Mouse (Mus musculus): ENCODE results near the gene Rasa2.
"Not testable (repeated sequence)": the region's sequence is repeated elsewhere in the genome, so short reads cannot be mapped to it uniquely, and the experiment has no call there.

The Rasa2 gene

DNA sequence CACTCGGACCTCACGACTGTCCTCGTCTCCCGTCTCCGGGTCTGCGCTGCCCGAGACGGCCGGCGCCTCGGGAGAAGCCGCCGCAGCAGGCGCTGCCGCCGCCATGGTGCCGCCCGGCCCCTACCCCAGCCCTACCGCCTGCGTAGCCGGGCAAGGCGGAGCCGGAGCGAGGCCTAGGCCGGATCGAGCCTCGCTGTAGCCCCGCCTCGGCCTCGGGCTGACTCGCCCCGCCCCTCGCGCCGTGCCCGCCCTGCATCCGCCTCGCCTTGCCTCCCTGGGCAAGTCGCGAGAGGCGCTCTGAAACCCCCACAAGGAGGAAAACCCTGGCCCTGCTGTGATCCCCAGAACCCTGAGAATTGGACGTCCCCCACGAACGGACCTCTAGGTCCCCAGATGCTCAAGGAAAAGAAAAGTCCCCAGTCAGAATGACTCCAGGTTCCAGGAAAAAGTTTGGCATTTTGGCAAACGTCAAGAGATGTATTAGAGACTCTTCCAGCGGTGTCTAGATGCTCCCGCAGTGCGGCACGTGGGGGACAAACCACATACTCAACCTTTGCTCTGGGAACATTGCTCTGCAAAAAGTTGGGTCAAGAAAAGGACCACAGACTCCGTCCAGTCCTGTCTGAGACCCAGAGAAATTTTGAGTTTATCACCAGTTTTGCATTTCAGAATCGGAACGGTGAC lies at the start of gene Rasa2:
Gene Rasa2, minus strand, starts transcription at position 229 of the 684 bp plus-strand sequence.
- peak; percentile 77 for DNase-seq (ENCODE audit: low read depth, low spot score)

DNA sequence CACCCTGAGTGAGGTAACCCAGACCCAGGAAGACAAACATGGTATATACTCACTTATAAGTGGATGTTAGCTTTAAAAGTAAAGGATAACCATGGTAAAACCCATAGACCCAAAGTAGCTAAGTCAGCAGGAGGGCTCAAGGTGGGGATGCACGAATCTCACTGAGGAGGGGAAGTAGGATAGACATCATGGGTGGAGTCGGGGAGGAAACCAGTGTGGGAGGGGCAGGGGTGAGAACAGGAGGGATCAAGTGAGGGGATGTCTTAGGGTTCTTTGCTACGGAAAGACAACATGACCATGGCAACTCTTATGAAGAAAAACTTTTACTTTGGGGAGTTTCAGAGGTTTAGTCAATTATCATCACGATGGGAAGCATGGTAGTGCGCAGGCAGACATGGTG lies 47.2 kb upstream of the Rasa2 start:
- no peak for DNase-seq (ENCODE audit: low read depth, low spot score)

DNA sequence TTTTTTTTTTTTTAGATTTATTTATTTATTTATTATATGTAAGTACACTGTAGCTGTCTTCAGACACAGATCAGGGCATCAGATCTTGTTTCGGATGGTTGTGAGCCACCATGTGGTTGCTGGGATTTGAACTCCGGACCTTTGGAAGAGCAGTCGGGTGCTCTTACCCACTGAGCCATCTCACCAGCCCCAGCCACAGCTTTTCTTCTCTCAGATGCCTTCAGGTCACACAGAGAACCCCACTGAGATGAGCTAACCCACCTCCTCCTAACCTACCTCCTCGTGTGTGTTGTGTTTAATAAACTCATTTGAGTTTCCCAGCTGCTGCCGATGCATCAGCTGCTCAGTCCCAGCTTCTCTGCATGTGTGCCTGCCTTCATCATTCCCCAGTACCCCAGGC lies 46.3 kb upstream of the Rasa2 start:
- DNase-seq (ENCODE audit: low read depth, low spot score) = not testable (repeated sequence)

DNA sequence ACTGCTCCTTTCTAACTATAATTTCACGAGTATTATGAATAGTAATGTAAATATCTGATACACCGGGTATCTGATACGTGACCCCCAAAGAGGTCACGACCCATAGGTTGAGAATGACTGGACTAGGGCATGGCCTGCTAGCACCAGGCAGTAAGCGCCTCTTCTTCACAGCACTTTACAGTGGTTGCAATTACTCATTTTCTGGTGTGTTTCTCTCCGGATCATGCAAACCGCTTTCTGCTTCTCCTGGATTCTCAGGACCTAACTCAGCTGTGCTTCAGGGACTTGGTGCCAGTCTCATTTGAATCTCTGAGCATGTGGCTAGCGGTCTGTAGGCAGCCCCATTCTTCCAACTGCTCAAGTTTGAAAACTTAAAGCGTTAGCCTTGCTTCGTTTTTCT lies 45.3 kb upstream of the Rasa2 start:
- DNase-seq (ENCODE audit: low read depth, low spot score) = no peak

DNA sequence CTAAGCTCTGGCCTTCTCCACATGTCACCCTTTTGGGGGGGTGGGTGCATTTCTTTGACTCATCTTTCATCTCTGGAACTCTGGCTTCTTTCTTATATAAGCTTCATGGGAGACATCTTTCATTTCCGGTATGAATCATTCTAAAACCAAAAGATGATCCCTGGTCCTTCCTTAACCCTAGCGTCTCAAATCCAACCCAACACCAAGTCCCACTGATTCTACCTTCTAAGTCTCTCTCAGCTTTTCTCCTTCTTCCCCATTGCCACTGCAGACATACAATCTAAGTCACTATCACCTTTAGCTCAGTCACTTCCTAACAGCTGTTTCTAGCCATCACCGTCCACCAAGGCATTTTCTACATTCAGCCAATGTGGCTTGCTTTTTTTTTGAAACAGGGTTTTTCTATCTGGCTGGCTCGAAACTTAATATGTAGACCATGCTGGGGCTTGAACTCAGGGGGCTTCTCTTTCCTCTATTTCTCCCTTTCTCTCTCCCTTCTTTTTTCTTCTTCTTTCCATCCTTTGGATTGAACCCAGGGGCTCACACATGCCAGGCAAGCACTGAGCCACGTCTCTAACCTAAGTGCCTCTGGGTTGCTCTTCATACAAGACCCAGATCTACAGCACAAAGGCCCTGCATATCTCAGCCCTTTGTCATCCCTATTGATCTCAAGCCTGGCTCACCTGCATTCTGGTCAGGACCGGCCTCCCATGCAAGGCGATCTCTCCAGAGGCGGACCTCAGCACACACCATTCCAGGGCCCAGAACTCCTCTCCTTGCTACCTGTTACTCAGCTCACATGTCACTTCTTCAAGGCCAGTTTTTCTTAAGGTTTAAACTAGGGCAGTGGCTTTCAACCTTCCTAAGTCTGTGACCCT lies 44.6 kb upstream of the Rasa2 start:
- no peak for DNase-seq (ENCODE audit: low read depth, low spot score)

DNA sequence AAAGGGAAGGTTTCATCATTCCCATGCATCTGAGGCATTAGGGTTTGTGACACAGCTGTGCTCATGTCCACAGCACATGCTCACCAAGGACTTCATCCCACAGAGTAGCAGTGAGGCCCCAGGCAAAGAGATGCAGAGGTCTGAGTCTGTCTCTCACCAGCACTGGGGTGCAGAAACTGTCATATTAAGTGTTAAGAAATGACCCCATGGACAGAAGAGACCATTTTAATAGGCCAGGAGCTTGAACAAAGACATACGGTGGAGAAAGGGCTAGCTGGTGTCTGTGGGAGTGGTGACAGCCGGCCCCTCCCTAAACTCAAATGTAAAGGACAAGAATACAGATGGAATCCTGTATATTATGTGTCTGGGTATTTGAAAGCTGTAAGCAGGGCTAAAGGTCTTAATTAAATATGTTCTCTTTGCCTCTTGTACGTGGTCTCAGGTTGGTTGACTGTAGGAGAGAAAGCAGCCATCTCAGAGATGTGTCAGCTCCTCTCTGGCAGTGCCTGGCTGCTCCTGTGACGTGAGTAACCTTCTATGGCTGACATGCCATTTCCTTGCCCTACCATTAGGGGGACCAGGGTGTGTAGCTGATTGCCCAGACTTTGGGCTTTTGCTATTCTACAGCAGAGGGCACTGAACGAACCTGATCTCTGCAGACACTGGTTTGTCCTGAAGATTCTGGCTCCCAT lies 43.8 kb upstream of the Rasa2 start:
- DNase-seq (ENCODE audit: low read depth, low spot score) = peak; percentile 70

DNA sequence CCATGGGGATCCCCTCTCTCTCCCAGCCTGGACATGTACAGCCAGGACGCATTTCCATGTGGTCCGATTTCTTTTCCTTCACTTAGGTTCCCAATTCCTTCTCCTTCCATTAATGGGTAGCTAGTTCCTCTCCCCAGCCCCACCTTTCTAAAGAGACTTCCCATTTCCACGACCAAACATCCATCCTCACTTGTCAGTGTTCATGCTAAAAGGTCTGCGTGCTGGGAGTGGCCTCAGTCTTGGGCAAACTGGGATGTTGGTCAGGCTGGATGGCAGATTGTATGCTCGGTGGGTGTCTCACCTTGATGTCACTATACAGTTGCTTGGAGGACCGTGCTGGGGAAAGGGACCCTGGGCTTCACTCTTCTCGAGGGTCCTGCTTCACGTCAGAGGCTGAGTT lies 42.9 kb upstream of the Rasa2 start:
- DNase-seq (ENCODE audit: low read depth, low spot score) = no peak

DNA sequence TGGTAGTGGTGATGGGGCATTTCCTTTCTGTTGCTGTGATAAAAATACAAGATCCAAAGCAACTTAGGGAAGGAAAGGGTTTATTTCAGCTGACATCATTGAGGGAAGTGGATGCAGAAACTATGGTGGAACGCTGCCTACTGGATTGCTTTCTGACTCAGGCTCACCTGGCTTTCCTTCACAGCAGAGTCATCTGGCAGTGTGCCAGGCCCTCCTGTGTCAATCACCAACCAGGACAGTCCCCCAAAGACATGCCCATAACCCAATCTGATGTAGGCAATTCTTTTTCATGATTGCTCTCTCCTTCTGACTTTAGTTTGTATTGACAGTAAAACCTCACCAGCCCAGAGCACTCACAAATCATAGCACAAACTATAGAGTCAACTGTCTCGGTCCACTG lies 41.0 kb upstream of the Rasa2 start:
- no peak for DNase-seq (ENCODE audit: low read depth, low spot score)

DNA sequence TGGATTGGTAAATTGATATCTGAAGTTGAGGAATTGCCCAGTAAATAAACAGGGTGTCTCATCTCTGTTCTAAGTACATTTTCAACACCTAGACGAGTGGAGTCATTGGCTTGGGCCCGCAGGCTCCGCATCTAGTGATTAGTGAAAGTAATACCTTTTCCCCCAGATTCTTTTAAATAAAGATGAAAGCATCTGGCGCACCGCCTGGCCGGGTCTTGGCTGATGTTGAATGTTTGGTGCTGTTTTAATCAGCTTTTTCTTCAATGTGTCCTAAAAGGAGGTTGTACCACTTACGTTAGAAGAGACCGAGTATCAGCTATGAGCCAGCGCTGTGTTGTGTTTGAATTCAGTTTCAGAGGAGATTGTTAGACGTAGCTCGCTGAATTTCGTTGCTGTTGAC lies 39.8 kb upstream of the Rasa2 start:
- no peak for DNase-seq (ENCODE audit: low read depth, low spot score)

DNA sequence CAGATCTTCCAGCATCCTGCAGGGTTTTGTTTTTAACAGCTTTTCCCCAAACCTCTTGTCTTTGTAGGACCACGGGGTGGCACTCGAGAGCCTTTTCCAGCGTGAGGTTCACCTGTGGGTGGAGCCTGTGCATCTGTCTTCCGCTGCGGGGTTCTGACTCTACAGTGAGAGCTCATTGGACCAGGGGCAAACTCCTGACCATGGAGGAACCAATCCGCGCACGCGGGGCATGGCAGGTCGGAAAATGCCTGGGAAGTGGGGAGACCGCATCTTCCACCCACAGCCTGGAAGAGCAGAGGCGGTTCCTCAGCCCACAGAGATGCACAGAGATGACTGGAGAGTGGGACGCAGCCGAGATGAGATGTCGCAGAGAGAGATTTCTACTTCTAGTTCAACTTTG lies 38.5 kb upstream of the Rasa2 start:
- peak; percentile 94 for DNase-seq (ENCODE audit: low read depth, low spot score)

DNA sequence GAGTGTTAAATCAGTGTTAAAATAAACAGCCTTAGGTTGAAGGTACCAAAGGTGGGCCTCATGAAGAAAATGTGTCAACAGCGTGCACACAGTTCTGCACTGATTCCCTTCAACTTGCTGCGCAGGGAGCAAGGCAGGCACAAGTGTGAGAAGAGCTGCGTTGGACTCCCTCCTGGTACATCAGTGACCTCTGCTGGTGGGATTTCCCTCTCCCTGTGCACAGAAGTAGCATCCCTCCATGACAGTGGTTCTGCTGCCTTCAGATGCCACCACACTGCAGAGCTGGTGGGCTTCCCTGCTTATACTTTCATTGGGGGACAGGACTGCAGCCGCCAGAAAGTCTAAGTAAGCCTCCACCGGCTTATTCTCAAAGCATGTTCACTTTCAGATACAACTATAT lies 37.2 kb upstream of the Rasa2 start:
- DNase-seq (ENCODE audit: low read depth, low spot score) = no peak

DNA sequence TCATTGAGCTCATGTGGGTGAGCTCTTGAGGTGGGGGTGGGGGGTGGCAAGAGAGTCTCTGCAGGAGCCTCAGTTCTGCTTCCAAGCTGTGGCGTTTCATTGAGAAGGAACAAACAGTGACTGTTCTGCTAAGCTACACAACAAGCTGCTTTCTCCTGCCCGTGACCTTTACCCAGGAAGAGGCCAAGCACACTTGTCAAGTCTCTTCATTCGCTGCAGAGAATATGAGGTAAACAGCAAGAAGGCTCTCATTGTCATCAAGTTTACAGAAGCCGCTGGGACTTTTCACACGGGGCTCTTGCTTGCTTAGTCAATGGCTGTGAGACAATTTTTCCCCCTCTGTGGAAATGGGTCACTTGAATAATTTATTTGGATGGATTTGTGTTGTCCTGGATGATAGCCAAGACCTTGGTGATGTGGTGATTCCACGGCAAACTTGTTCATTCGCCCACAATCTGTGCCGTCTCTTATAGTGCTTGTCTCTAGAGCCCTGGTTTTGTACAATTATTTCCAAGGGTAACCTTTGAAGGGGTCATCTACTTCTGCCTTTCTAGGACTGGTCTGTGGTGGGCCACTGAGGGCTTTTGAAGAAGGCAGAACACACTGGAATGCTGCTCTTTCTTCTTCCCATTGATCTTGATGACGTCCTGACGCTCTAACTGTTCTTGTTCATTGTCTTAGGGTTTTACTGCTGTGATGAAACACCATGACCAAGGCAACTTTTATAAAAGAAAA lies 29.3 kb upstream of the Rasa2 start:
- DNase-seq (ENCODE audit: low read depth, low spot score) = no peak

DNA sequence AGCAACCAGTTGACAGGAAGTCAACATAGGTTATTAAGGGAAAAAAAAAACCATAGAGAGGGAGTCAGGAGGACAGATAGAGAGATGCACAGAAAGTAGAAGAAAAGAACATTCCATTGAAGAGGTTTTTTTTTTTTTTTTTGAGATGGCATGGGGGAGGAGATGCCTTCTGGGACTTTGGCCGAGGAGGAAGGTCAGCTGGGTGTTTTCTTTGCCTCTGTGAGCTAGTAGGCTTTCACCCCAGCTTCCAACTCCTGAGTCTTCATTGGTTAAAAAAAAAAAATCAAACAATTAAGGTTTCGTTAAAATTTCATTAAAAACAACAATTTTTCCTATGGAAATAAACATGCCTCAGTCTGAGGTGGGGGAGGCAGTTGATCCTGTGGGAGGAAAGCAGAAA lies 28.4 kb upstream of the Rasa2 start:
- DNase-seq (ENCODE audit: low read depth, low spot score) = no peak

DNA sequence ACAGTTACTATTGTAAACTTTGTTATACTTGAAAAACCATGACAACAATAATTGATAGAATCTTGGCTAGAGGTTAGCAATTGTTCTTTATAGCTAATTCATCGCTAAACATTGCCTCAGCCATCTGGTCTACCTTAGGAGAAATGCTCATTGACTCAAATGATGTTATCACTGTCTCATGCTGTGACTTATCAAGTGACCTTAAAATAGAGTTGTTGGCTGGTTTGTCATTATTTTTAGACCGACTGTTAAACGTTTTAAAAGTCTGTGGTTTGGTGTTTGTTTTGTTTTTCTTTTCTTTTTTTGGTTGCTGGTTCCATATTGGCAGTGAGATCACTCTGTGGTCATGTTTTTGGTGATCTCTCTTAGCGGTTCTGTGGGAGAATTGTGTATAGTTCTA lies 22.1 kb upstream of the Rasa2 start:
- DNase-seq (ENCODE audit: low read depth, low spot score) = no peak

DNA sequence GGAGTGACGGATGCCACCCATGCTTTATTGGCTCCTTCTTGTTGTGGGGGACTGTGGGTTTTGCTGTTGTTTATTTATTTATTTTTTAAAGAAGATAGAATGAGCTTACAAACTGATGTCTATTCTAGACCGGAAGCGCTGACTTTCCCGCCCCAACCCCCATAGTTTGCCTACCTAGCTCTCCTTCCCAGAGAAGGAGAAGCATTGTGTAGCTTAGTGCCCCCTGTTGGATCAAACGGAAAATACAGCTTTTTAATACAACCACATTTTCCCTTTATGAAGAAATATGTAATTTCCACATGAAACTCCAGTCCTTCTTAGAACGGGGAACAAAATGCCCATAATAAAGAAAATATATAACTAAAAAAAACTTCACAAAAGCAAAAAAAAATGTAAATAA lies 21.3 kb upstream of the Rasa2 start:
- DNase-seq (ENCODE audit: low read depth, low spot score) = no peak

DNA sequence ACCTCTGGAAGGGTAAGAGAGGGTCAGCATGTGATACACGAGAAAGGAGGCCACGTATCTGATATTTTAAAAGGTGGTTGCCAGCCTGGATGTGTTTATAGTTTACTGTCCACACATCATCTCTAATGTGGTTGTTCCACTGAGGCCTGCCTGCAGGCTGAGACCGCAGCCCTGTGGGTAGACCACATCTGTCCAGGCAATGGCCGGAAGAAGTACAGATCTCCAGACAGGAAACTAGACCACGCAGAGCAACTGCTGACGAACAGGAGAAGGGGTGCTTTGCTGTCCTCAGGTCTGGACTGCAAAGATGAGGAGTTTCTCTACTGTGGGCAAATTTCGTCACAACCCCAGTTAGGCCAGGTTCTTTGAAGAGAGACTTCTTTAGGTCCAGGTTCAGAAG lies 19.4 kb upstream of the Rasa2 start:
- no peak for DNase-seq (ENCODE audit: low read depth, low spot score)

DNA sequence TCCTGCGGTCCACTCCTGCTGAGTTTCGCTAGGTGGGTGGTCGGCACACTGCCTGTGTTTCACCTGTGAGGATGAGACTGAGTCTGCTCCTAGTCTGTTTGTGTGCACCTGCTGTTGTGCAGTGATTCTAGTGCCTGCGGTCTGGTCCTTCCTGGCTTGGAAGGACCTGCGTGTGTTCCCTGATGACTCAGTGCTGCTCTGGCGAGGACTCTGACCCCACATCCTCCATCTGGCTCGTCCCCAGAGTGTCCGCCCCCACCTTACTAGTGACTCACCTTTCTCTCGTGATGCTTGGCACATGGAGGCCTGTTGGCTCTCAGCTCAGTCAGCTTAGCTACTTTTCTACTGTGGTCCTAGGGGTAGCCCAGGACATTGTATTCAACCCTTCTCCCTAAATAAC lies 18.5 kb upstream of the Rasa2 start:
- no peak for DNase-seq (ENCODE audit: low read depth, low spot score)

DNA sequence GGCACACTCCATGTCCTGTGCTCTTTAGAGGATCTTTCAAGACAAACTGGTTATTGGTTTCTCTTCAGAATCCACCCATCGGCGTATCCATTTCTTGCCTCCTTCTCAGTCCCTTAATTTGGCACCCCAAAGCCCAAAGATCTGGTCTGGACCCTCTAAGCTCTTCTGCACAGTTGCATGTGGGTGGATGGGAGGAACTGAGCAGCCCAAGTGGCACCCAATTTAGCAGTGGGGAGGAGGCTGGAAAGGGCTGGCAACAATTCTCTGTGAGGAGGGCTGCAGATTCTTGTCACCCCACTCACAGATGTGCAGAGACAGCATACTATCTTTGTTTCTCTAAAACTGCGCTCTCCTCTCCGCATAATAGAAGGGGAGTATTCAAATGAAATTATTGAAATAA lies 17.9 kb upstream of the Rasa2 start:
- no peak for DNase-seq (ENCODE audit: low read depth, low spot score)

DNA sequence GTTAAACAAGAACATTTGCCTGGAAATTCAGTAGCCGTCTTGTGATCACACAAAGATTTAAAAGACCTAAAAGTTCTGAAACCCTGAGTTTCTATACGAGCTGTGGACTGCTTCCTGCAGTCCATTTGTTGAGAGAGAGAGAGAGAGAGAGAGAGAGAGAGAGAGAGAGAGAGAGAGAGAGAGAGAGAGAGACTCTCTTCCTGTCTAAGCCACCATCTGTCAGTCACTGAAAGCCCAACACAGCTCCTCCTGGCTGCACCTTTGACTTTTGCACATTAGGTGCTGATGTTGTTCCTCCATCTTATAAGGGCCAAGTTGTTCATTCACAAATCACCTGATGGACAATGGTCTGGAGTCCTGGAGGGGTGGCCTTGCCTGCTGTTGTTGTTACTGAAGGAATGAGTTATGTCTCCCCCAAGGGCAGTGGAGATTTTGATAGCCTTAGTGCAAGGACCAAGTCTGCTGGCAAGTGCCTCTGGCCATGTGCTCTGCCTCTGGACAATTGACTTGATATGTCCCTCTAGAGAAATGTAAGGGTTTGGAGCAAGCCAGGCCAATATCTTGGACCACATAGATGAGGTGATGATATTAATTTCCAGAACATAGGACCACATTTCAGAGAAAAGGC lies 15.4 kb upstream of the Rasa2 start:
- DNase-seq (ENCODE audit: low read depth, low spot score) = no peak

DNA sequence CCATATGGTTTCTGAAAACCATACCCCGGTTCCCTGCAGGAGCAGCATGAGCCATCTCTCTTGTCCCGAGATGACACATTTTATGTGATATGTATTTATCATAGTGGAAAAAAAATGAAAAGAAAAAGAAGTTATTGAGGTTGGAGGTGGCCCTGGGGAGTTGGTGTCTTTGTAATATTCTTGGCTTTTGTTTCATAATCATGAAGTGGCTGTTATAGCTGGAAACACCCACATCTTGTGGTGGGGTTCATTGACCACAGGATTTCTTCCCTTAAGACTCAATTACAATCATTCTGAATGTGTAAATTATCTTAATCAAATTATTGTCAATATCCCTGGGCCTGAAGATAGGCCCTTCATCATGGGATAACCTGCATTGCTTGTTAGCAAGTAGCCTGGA lies 13.4 kb upstream of the Rasa2 start:
- no peak for DNase-seq (ENCODE audit: low read depth, low spot score)

DNA sequence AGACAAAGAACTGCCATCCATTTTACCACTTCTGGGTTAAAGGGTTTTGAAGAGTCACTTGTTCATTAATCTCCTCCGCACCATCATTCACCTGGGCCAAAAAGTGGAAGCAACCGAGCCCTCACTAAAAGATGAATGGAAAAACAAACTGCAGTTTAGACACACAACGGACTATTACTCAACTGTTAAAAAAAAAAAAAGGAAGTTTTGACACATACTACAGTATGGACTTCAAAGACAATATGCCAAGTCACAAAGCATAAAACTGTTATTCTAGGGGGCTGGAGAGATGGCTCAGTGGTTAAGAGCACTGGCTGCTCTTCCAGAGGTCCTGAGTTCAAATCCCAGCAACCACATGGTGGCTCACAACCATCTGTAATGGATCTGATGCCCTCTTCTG lies 12.6 kb upstream of the Rasa2 start:
- DNase-seq (ENCODE audit: low read depth, low spot score) = not testable (repeated sequence)

DNA sequence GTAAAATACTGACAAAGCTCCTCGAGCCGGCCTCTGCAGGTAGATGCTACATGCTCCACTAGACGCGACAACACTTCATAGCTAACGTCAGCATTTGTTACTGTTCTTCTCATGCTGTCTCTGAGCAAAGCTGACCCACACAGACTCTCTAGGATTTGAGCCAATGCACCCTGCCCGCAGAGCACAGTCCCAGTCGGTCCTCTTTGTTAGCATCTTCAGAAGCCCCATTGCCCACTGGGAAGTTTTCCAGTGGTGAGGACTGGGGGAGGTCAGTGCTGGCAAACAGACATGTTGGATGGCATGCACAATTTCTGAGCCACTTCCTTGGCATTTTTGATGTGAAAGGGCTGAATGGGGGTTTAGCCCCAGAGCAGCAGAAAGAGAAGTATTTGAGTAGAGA lies 8.0 kb upstream of the Rasa2 start:
- no peak for DNase-seq (ENCODE audit: low read depth, low spot score)

Measured in skeletal muscle tissue, adult 2 months (tissue).